In genomic region chr2:120465397-120465785, GRCm38 (mm10) we compare ENCODE assay signal across 24 mouse cellular contexts.
"Had no signal": no experiment of that assay in that cellular context is flagged by ENCODE, and none has a peak within 500 bp of the region (broad histone marks: within the 10 kb centered on the region; RNA-seq: fewer than 3 reads in every experiment).

No protein-coding gene starts in this region.

- H3K9me3 ChIP-seq: heart, embryonic 13.5 days; heart, embryonic 15.5 days; hindbrain, embryonic 13.5 days; hindbrain, embryonic 15.5 days; limb, embryonic 13.5 days; limb, embryonic 15.5 days had no signal

- ATAC-seq: hindbrain, postnatal 0 days; intestine, embryonic 16.5 days had no signal

- H3K4me1 ChIP-seq: hindbrain, embryonic 13.5 days; hindbrain, embryonic 15.5 days; kidney, embryonic 15.5 days; limb, embryonic 13.5 days; limb, embryonic 15.5 days had no signal

- H3K4me3 ChIP-seq: heart, adult 2 months; heart, embryonic 13.5 days; heart, embryonic 15.5 days; hindbrain, embryonic 13.5 days; hindbrain, embryonic 15.5 days; kidney, embryonic 15.5 days; limb, embryonic 13.5 days; limb, embryonic 15.5 days had no signal

- H3K36me3 ChIP-seq: heart, embryonic 13.5 days; heart, embryonic 15.5 days; hindbrain, embryonic 13.5 days; hindbrain, embryonic 15.5 days; kidney, embryonic 15.5 days; limb, embryonic 13.5 days; limb, embryonic 15.5 days had no signal

- H3K27me3 ChIP-seq: heart, embryonic 13.5 days; heart, embryonic 15.5 days; hindbrain, embryonic 13.5 days; hindbrain, embryonic 15.5 days; kidney, embryonic 15.5 days; limb, embryonic 13.5 days; limb, embryonic 15.5 days had no signal

- DNase-seq: gastrocnemius, postnatal 10 days; gastrocnemius, postnatal 25 days; heart, adult 11 months; heart, adult 2 months; heart, postnatal 14 days; heart, postnatal 36 days; kidney, adult 11 months; kidney, adult 2 months; kidney, adult 9 months; kidney, postnatal 14 days; kidney, postnatal 36 days; layer of hippocampus, adult 9-11 months; layer of hippocampus, postnatal 36 days; left cerebral cortex, postnatal 4 days had no signal

- H3K27ac ChIP-seq: heart, adult 2 months; heart, embryonic 13.5 days; heart, embryonic 15.5 days; hindbrain, embryonic 13.5 days; hindbrain, embryonic 15.5 days; hindbrain, postnatal 0 days; kidney, embryonic 15.5 days; kidney, postnatal 0 days; limb, embryonic 13.5 days; limb, embryonic 15.5 days had no signal
